Mouse (Mus musculus) WW6 (cell line): Measurements from ENCODE around the gene Gm49369.
A peak's percentile ranks its signal among the peaks of the same experiment; 100 is the strongest.
"Not testable (repeated sequence)": the region's sequence is repeated elsewhere in the genome, so short reads cannot be mapped to it uniquely, and the experiment has no call there.

Source experiments
- DNase-seq: peaks from one replicate; pipeline ENCODE4 v3.0.0-alpha.2; 2013; ENCODE audit warnings: low read depth, low spot score

Gm49369 gene

GRCm38 (mm10) chr7:142371768-142372661, 10.5 kb downstream of the Gm49369 start:
- DNase-seq = no peak

GRCm38 (mm10) chr7:142371398-142371767, 11.1 kb downstream of the Gm49369 start:
- no peak for DNase-seq

GRCm38 (mm10) chr7:142370937-142371336, 11.5 kb downstream of the Gm49369 start:
- DNase-seq = no peak

GRCm38 (mm10) chr7:142369820-142370219, 12.6 kb downstream of the Gm49369 start:
- no peak for DNase-seq

GRCm38 (mm10) chr7:142368856-142369255, 13.6 kb downstream of the Gm49369 start:
- no peak for DNase-seq

- no peak for DNase-seq
Observed at GRCm38 (mm10) chr7:142363107-142363506, 19.4 kb downstream of the Gm49369 start.

GRCm38 (mm10) chr7:142360743-142361142, 21.7 kb downstream of the Gm49369 start:
- no peak for DNase-seq

GRCm38 (mm10) chr7:142359129-142359528, 23.3 kb downstream of the Gm49369 start:
- DNase-seq = no peak

GRCm38 (mm10) chr7:142357566-142357965, 24.9 kb downstream of the Gm49369 start:
- no peak for DNase-seq

- DNase-seq = no peak
Observed at GRCm38 (mm10) chr7:142354661-142355233, 27.7 kb downstream of the Gm49369 start.

GRCm38 (mm10) chr7:142353854-142354253, 28.6 kb downstream of the Gm49369 start:
- no peak for DNase-seq

GRCm38 (mm10) chr7:142351569-142351968, 30.9 kb downstream of the Gm49369 start:
- no peak for DNase-seq

GRCm38 (mm10) chr7:142349308-142349961, 33.0 kb downstream of the Gm49369 start:
- no peak for DNase-seq

GRCm38 (mm10) chr7:142347542-142347941, 34.9 kb downstream of the Gm49369 start:
- no peak for DNase-seq

- DNase-seq = no peak
Observed at GRCm38 (mm10) chr7:142342247-142342640, 40.2 kb downstream of the Gm49369 start.

- DNase-seq = no peak
Observed at GRCm38 (mm10) chr7:142341564-142342246, 40.8 kb downstream of the Gm49369 start.

GRCm38 (mm10) chr7:142340269-142340970, 42.0 kb downstream of the Gm49369 start:
- DNase-seq = no peak

GRCm38 (mm10) chr7:142335151-142335550, 47.3 kb downstream of the Gm49369 start:
- no peak for DNase-seq

GRCm38 (mm10) chr7:142334246-142334645, 48.2 kb downstream of the Gm49369 start:
- DNase-seq = peak; percentile 33

- not testable (repeated sequence) for DNase-seq
Observed at GRCm38 (mm10) chr7:142332741-142333140, 49.7 kb downstream of the Gm49369 start.

GRCm38 (mm10) chr7:142331281-142331680, 51.2 kb downstream of the Gm49369 start:
- no peak for DNase-seq
